Mouse (Mus musculus): ENCODE measurements at regions not wholly inside any gene's neighbourhood (a gene's known extent, or its start where the extent isn't known, plus 50 kb on each side); places are given as distances from the start of the nearest gene placed in this dataset.

DNA sequence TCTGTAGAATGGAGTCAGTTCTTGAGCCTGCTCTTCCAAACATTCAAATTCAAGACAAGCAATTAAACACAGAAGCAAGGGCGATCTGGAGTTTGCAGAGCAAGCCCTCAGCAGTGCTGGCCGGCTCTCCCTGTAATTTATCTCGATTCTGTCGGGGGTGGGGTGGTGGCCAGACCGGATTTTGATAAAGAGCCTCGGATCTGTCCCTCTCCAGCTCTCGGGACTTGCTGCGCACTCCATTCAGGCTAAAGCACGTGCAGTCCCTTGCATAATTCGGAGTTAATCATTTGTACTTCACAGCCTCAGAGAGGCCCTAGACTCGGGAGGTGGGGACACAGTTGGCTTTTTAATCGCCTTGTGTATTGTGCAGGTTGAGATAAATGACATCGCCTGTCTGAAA lies 145.6 kb upstream of the Zfp507 start:
- no peak for TF ChIP-seq CTCF (conservative IDR thresholded peaks at IDR 0.05; ENCODE audit: insufficient read depth, insufficient read length, low read depth, low read length)
- no peak for TF ChIP-seq POLR2A (IDR thresholded peaks at IDR 0.05; ENCODE audit: low read depth, low read length)
